Comparison of ENCODE assay signal across 8 mouse cellular contexts in genomic region chr15:94722759-94723158, GRCm38 (mm10).
A peak's percentile ranks its signal among the peaks of the same experiment; 100 is the strongest.
DNase-seq lines count a peak whose midpoint lies in the region; ATAC-seq and TF ChIP-seq lines count a peak whose summit lies in the region.

No protein-coding gene starts in this region.

- TF ChIP-seq EP300 in CH12.LX (IDR thresholded peaks at IDR 0.05; ENCODE audit: low read length), result no peak

- in situ Hi-C loops in CH12.LX (cut with MboI; ENCODE audit: low pct_ligation_motif_present, low pct_unique_long_range_greater_than_20kb, low sequenced_read_pairs), result no loop called here

- DNase-seq in hindbrain, embryonic 10.5 days (ENCODE audit: low spot score), result peak; percentile 53
- DNase-seq in CH12.LX (ENCODE audit: extremely low read depth), result peak; percentile 33
- peak; percentile 19 to 60 for DNase-seq in adrenal gland, postnatal 36 days
- peak; percentile 72 to 83 for DNase-seq in layer of hippocampus, adult 2 months (ENCODE audit: low spot score in 2 of 2)
- peak; percentile 3 for DNase-seq in lung, postnatal 25 days (ENCODE audit: low spot score)

- H3K4me1 ChIP-seq in hindbrain, embryonic 10.5 days (replicated peaks), result no peaks in the 10 kb centered on the region
- H3K4me1 ChIP-seq in hindbrain, embryonic 12.5 days, result no peaks in the 10 kb centered on the region
- H3K4me1 ChIP-seq in CH12.LX (ENCODE audit: control insufficient read depth in 1 of 2, insufficient read depth in 2 of 2), result no peaks in the 10 kb centered on the region
- peaks cover 12% of the 10 kb centered on the region for H3K4me1 ChIP-seq in forebrain, embryonic 15.5 days

- no peaks in the 10 kb centered on the region for H3K36me3 ChIP-seq in hindbrain, embryonic 10.5 days
- no peaks in the 10 kb centered on the region for H3K36me3 ChIP-seq in hindbrain, embryonic 12.5 days
- H3K36me3 ChIP-seq in CH12.LX (replicated peaks in 1 of 2; ENCODE audit: control insufficient read depth in 1 of 2, insufficient read depth in 1 of 2, low read length in 1 of 2), result no peaks in the 10 kb centered on the region
- H3K36me3 ChIP-seq in forebrain, embryonic 15.5 days, result no peaks in the 10 kb centered on the region

- ATAC-seq in hindbrain, embryonic 12.5 days (ENCODE audit: low FRiP score), result no peak
- 0 out of 2 replicates have a peak, but pooled peaks have one; percentile 43 for ATAC-seq in forebrain, embryonic 15.5 days (replicated peaks)
- no peak for ATAC-seq in activated CD4-positive, CD25-positive, alpha-beta regulatory T cell, adult 4 months

- H3K79me2 ChIP-seq in CH12.LX (replicated peaks; ENCODE audit: control insufficient read depth, extremely low read depth, insufficient read depth, poor library complexity, severe bottlenecking), result no peaks in the 10 kb centered on the region

- TF ChIP-seq CTCF in CH12.LX (conservative IDR thresholded peaks at IDR 0.05 in 1 of 2, IDR thresholded peaks at IDR 0.05 in 1 of 2; ENCODE audit: low read depth in 2 of 2, low read length in 2 of 2), result peak; percentile 37 to 70; a peak in 3 of 4 replicates
- peak; percentile 86 for TF ChIP-seq CTCF in layer of hippocampus, adult 2 months (conservative IDR thresholded peaks at IDR 0.05)

- H3K9me3 ChIP-seq in hindbrain, embryonic 10.5 days, result no peaks in the 10 kb centered on the region
- no peaks in the 10 kb centered on the region for H3K9me3 ChIP-seq in hindbrain, embryonic 12.5 days (replicated peaks)
- no peaks in the 10 kb centered on the region for H3K9me3 ChIP-seq in CH12.LX (replicated peaks; ENCODE audit: low read length)
- no peaks in the 10 kb centered on the region for H3K9me3 ChIP-seq in forebrain, embryonic 15.5 days

- dilution Hi-C loops in CH12.LX (cut with MboI; ENCODE audit: extremely low pct_ligation_motif_present, extremely low pct_unique_long_range_greater_than_20kb, low sequenced_read_pairs), result no loop called here

- peak; percentile 70 for TF ChIP-seq RAD21 in CH12.LX (IDR thresholded peaks at IDR 0.05; ENCODE audit: low read depth, low read length)

- no peak overlapping the region for H3K9ac ChIP-seq in hindbrain, embryonic 12.5 days
- H3K9ac ChIP-seq in CH12.LX (ENCODE audit: insufficient read depth, low read depth), result no peak overlapping the region
- H3K9ac ChIP-seq in forebrain, embryonic 15.5 days (replicated peaks), result no peak overlapping the region

- 34% methylated on average over 5 of the region's 5 CpGs for WGBS in hindbrain, embryonic 10.5 days
- WGBS in hindbrain, embryonic 12.5 days, result 33% methylated on average over 5 of the region's 5 CpGs
- 29% methylated on average over 5 of the region's 5 CpGs for WGBS in forebrain, embryonic 15.5 days

- no peak overlapping the region for H3K4me2 ChIP-seq in hindbrain, embryonic 12.5 days (replicated peaks)
- no peak overlapping the region for H3K4me2 ChIP-seq in CH12.LX (ENCODE audit: insufficient read depth, low read depth, poor library complexity, severe bottlenecking)
- no peak overlapping the region for H3K4me2 ChIP-seq in forebrain, embryonic 15.5 days (replicated peaks)

- no peak for TF ChIP-seq POLR2A in CH12.LX (IDR thresholded peaks at IDR 0.05; ENCODE audit: low read depth, low read length)

- no peaks in the 10 kb centered on the region for H3K27me3 ChIP-seq in hindbrain, embryonic 10.5 days (ENCODE audit: insufficient read depth, poor library complexity, severe bottlenecking)
- no peaks in the 10 kb centered on the region for H3K27me3 ChIP-seq in hindbrain, embryonic 12.5 days
- no peaks in the 10 kb centered on the region for H3K27me3 ChIP-seq in CH12.LX (replicated peaks)
- H3K27me3 ChIP-seq in forebrain, embryonic 15.5 days, result no peaks in the 10 kb centered on the region

- no peak overlapping the region for H3K27ac ChIP-seq in hindbrain, embryonic 10.5 days
- no peak overlapping the region for H3K27ac ChIP-seq in hindbrain, embryonic 12.5 days
- H3K27ac ChIP-seq in CH12.LX (ENCODE audit: insufficient read depth, low read depth), result no peak overlapping the region
- no peak overlapping the region for H3K27ac ChIP-seq in forebrain, embryonic 15.5 days (replicated peaks)
- no peak overlapping the region for H3K27ac ChIP-seq in layer of hippocampus, adult 2 months

- H3K4me3 ChIP-seq in hindbrain, embryonic 10.5 days, result no peak overlapping the region
- H3K4me3 ChIP-seq in hindbrain, embryonic 12.5 days, result no peak overlapping the region
- H3K4me3 ChIP-seq in CH12.LX (replicated peaks in 1 of 3; ENCODE audit: low read depth in 2 of 3, low read length in 2 of 3, poor library complexity in 1 of 3), result no peak overlapping the region
- H3K4me3 ChIP-seq in forebrain, embryonic 15.5 days, result no peak overlapping the region
- no peak overlapping the region for H3K4me3 ChIP-seq in layer of hippocampus, adult 2 months

TF ChIP-seq in CH12.LX, 34 proteins besides CTCF, POLR2A, EP300 and RAD21:
- TF ChIP-seq NRF1 (IDR thresholded peaks at IDR 0.05; ENCODE audit: low read depth, low read length) (no peak), SMC3 (IDR thresholded peaks at IDR 0.05; ENCODE audit: low read depth, low read length) (peak; percentile 42; the same call in 1 of the 2 replicates), HCFC1 (IDR thresholded peaks at IDR 0.05; ENCODE audit: low read depth, low read length) (no peak), MAZ (IDR thresholded peaks at IDR 0.05; ENCODE audit: low read depth, low read length) (no peak), MAFK (IDR thresholded peaks at IDR 0.05; ENCODE audit: insufficient replicate concordance, low read length) (no peak), CHD2 (IDR thresholded peaks at IDR 0.05; ENCODE audit: low read length) (no peak), CHD1 (IDR thresholded peaks at IDR 0.05; ENCODE audit: low read depth, low read length) (no peak)

Comparison
In these comparisons a context has a peak if more than half of its experiments do, and no peak if none do; other contexts are left out.
1. DNase-seq: peak in every context shown above with its lines; median percentile 78 in layer of hippocampus, adult 2 months; 53 in hindbrain, embryonic 10.5 days; 40 in adrenal gland, postnatal 36 days; 33 in CH12.LX; 3 in lung, postnatal 25 days.